Mouse (Mus musculus): ENCODE results near the gene Camk2b. TPM values are rescaled to one million over a fixed set of nuclear protein-coding genes. Genes with fewer than 3 reads are reported as not detected.
"Not testable (repeated sequence)": the region's sequence is repeated elsewhere in the genome, so short reads cannot be mapped to it uniquely, and the experiment has no call there.

Gene Camk2b
- 0.78 and 0.97 TPM in 2 replicates for polyA plus RNA-seq (2011; ENCODE audit: insufficient read length, low read depth, missing spikeins)

DNA sequence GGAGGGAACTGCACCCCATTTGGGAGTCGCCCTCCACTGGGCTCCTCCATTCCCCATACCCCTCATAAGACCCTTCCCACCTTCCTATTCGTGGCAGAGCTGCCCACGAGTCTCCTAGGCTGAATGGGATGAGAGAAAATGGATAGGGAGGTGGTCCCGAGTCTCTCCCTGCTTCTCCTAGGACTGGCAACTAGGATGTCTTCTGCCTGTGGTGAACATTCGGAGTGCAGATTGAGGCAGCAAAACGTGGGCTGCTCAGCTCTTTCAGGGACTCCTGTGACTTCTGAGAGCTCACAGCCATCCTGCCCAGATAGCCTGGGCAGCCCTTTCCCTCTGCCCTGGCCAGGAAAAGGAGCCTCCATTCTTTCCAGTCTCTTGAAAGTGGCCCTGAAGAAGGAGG, at the start of gene Camk2b:
TSS of gene Camk2b (minus strand) at position 187 of the 400 bp plus-strand sequence.
- no peak within 1 kb of the TSS for H3K4me3 ChIP-seq (ENCODE audit: insufficient read depth, low read length)
- H3K4me1 ChIP-seq (ENCODE audit: control insufficient read depth, insufficient read depth, low read length) = no peaks in the 10 kb centered on the region
- H3K27ac ChIP-seq (ENCODE audit: insufficient read depth, low read length) = no peak within 1 kb of the TSS
- TF ChIP-seq POLR2A (IDR thresholded peaks at IDR 0.05; ENCODE audit: low read depth, low read length) = no peak
- no peak for TF ChIP-seq CTCF (IDR thresholded peaks at IDR 0.05; ENCODE audit: borderline replicate concordance, insufficient read depth, low read length)

DNA sequence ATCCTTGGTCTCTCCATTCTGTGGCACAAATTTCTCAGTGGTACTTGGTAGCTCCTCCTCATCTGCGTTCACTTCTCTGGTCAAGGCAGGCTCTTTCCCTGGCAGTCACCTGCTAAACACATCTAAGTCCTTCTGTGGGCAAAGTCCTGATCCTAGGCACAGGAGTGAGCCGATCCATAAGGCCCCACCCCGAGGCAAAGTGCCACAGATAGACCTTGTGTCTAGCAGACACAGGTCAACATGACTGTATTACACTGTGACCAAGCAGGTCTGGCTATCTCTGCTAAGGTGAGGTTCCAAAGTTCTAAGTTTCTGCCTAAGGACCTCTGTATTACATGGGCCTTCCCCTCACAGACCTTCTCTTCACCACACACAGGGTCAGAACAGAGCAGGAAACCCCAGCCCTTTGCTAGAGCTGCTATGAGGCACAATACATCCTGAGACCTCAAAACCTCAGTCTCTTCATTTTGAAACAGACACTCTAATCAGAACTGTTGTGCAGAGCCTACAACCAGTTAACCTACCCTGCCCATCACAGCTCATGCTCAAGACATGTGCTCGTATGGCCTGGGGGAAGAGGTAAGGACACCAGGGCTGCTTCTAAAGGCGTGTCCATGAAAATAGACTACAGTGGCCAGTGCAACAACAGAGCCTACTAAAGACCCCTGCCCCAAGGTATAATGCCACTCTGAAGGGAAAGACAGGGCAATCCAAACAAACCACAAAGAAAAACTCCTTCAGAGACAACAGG, 45.7 kb upstream of the Camk2b start:
- TF ChIP-seq CTCF (IDR thresholded peaks at IDR 0.05; ENCODE audit: borderline replicate concordance, insufficient read depth, low read length) = no peak
- no peak for TF ChIP-seq POLR2A (IDR thresholded peaks at IDR 0.05; ENCODE audit: low read depth, low read length)
- Histone ChIP-seq H3K27ac (ENCODE audit: insufficient read depth, low read length) (no peak overlapping the region), H3K4me3 (ENCODE audit: insufficient read depth, low read length) (no peak overlapping the region), H3K4me1 (ENCODE audit: control insufficient read depth, insufficient read depth, low read length) (no peaks in the 10 kb centered on the region)

GRCm38 (mm10) chr11:6109990-6110389, 43.8 kb upstream of the Camk2b start:
- TF ChIP-seq CTCF (IDR thresholded peaks at IDR 0.05; ENCODE audit: borderline replicate concordance, insufficient read depth, low read length) = no peak
- TF ChIP-seq POLR2A (IDR thresholded peaks at IDR 0.05; ENCODE audit: low read depth, low read length) = no peak
- Histone ChIP-seq H3K4me1 (ENCODE audit: control insufficient read depth, insufficient read depth, low read length) (no peaks in the 10 kb centered on the region), H3K27ac (ENCODE audit: insufficient read depth, low read length) (no peak overlapping the region), H3K4me3 (ENCODE audit: insufficient read depth, low read length) (no peak overlapping the region)

GRCm38 (mm10) chr11:6108296-6108695, 42.1 kb upstream of the Camk2b start:
- TF ChIP-seq POLR2A (IDR thresholded peaks at IDR 0.05; ENCODE audit: low read depth, low read length) = no peak
- no peak for TF ChIP-seq CTCF (IDR thresholded peaks at IDR 0.05; ENCODE audit: borderline replicate concordance, insufficient read depth, low read length)

DNA sequence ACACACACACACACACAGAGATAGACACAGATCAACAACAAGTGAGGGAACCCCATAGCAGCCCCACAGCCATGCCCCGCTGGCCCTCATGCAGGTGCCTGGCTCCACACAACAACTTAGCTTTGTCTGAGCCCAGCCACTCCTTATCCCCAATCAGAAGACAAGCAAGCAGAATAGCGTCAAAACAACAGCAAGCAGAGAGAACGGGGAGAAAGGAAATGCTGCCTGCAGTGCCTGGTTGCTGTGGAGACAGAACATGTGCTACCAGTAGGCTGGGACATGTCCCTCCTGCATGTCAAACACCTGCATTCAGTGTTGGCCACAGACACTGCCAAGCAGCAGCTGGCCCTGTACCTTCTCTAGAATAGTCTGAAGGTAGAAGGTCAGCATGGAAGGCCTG, 41.6 kb upstream of the Camk2b start:
- Histone ChIP-seq H3K27ac (ENCODE audit: insufficient read depth, low read length) (no peak overlapping the region), H3K4me3 (ENCODE audit: insufficient read depth, low read length) (no peak overlapping the region), H3K4me1 (ENCODE audit: control insufficient read depth, insufficient read depth, low read length) (no peaks in the 10 kb centered on the region)
- TF ChIP-seq POLR2A (IDR thresholded peaks at IDR 0.05; ENCODE audit: low read depth, low read length) (no peak), CTCF (IDR thresholded peaks at IDR 0.05; ENCODE audit: borderline replicate concordance, insufficient read depth, low read length) (no peak)

More at GRCm38 (mm10) chr11:6108296-6108695, 42.1 kb upstream of the Camk2b start:
- no peak overlapping the region for H3K4me3 ChIP-seq (ENCODE audit: insufficient read depth, low read length)
- H3K27ac ChIP-seq (ENCODE audit: insufficient read depth, low read length) = no peak overlapping the region
- no peaks in the 10 kb centered on the region for H3K4me1 ChIP-seq (ENCODE audit: control insufficient read depth, insufficient read depth, low read length)

- Histone ChIP-seq H3K27ac (ENCODE audit: insufficient read depth, low read length) (no peak overlapping the region), H3K4me1 (ENCODE audit: control insufficient read depth, insufficient read depth, low read length) (no peaks in the 10 kb centered on the region), H3K4me3 (ENCODE audit: insufficient read depth, low read length) (no peak overlapping the region)
- TF ChIP-seq POLR2A (IDR thresholded peaks at IDR 0.05; ENCODE audit: low read depth, low read length) = no peak
- TF ChIP-seq CTCF (IDR thresholded peaks at IDR 0.05; ENCODE audit: borderline replicate concordance, insufficient read depth, low read length) = no peak
These were observed 38.6 kb upstream of the Camk2b start for GRCm38 (mm10) chr11:6104734-6105133.

DNA sequence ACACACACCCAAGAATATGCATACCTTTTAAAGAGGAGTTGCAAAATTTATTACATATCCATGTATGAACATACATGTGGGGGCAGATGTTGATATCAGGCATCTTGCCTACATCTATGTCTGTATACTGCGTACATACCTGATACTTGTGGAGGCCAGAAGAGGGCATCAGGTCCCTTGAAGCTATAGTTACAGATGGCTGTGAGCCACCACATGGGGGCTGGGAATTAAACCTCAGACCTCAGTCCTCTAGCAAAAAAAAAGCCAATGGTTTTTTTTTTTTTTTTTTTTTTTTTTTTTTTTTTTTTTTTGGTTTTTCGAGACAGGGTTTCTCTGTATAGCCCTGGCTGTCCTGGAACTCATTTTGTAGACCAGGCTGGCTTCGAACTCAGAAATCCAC, 30.5 kb upstream of the Camk2b start:
- H3K27ac ChIP-seq (ENCODE audit: insufficient read depth, low read length); H3K4me1 ChIP-seq (ENCODE audit: control insufficient read depth, insufficient read depth, low read length); H3K4me3 ChIP-seq (ENCODE audit: insufficient read depth, low read length): not testable (repeated sequence)

DNA sequence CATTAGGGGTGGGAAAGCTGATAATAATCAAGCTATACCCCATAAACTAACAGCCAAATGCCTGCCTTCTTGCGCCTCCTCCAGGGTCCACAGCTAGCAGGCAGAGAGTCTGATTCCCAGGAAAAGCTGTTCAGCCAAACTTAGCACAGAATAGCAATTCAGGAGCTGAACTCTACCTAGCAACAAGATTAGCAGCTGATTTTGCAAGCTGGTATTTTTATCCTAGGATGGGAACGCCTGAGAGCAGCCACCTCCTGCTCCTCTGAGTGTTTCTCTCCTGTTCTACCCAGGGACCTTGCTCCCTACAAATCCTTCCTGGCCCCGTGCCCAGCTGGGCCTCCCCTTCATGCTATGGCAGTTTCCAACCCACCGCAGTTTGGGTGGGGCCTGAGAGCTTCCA, 20.8 kb upstream of the Camk2b start:
- H3K4me3 ChIP-seq (ENCODE audit: insufficient read depth, low read length) = no peak overlapping the region
- H3K27ac ChIP-seq (ENCODE audit: insufficient read depth, low read length) = no peak overlapping the region
- TF ChIP-seq CTCF (IDR thresholded peaks at IDR 0.05; ENCODE audit: borderline replicate concordance, insufficient read depth, low read length) (no peak), POLR2A (IDR thresholded peaks at IDR 0.05; ENCODE audit: low read depth, low read length) (no peak)
- H3K4me1 ChIP-seq (ENCODE audit: control insufficient read depth, insufficient read depth, low read length) = no peaks in the 10 kb centered on the region

- H3K27ac ChIP-seq (ENCODE audit: insufficient read depth, low read length) = no peak overlapping the region
- TF ChIP-seq POLR2A (IDR thresholded peaks at IDR 0.05; ENCODE audit: low read depth, low read length) = no peak
- no peak for TF ChIP-seq CTCF (IDR thresholded peaks at IDR 0.05; ENCODE audit: borderline replicate concordance, insufficient read depth, low read length)
- H3K4me1 ChIP-seq (ENCODE audit: control insufficient read depth, insufficient read depth, low read length) = peaks cover 3% of the 10 kb centered on the region; the same call in 1 of the 2 replicates
- H3K4me3 ChIP-seq (ENCODE audit: insufficient read depth, low read length) = no peak overlapping the region
These were observed 12.6 kb upstream of the Camk2b start for GRCm38 (mm10) chr11:6078737-6079136.

GRCm38 (mm10) chr11:6075618-6076066, 9.5 kb upstream of the Camk2b start:
- H3K27ac ChIP-seq (ENCODE audit: insufficient read depth, low read length) = no peak overlapping the region
- TF ChIP-seq CTCF (IDR thresholded peaks at IDR 0.05; ENCODE audit: borderline replicate concordance, insufficient read depth, low read length) (no peak), POLR2A (IDR thresholded peaks at IDR 0.05; ENCODE audit: low read depth, low read length) (no peak)
- peaks cover 3% of the 10 kb centered on the region; the same call in 1 of the 2 replicates for H3K4me1 ChIP-seq (ENCODE audit: control insufficient read depth, insufficient read depth, low read length)
- no peak overlapping the region for H3K4me3 ChIP-seq (ENCODE audit: insufficient read depth, low read length)

All from embryonic fibroblast, embryonic 13.5 days (primary cell).